Mouse (Mus musculus): ENCODE measurements around the gene Gba. TPM values are rescaled to one million over a fixed set of nuclear protein-coding genes. Genes with fewer than 3 reads are reported as not detected.
"Not testable (repeated sequence)": the region's sequence is repeated elsewhere in the genome, so short reads cannot be mapped to it uniquely, and the experiment has no call there.

Gba gene
- total and polyA plus RNA-seq, 2 experiments from 2014 or later, result 20.1 to 36.2 TPM

GRCm38 (mm10) chr3:89210731-89211130 is 8.0 kb downstream of the Gba start:
- DNase-seq (ENCODE audit: low spot score) (no peak), ATAC-seq (ENCODE audit: insufficient read depth, low read depth) (no peak)
- Histone ChIP-seq H3K27ac (ENCODE audit: low read depth) (no peak overlapping the region), H3K4me1 (ENCODE audit: control insufficient read depth, insufficient read depth) (peaks cover 11% of the 10 kb centered on the region), H3K27me3 (ENCODE audit: control insufficient read depth, insufficient read depth, low read length) (no peaks in the 10 kb centered on the region), H3K36me3 (replicated peaks; ENCODE audit: control insufficient read depth, insufficient read depth, low read length) (peaks cover 51% of the 10 kb centered on the region), H3K9ac (replicated peaks; ENCODE audit: low read depth, low read length) (no peak overlapping the region), H3K9me3 (replicated peaks; ENCODE audit: control insufficient read depth, low read length) (no peaks in the 10 kb centered on the region), H3K4me3 (ENCODE audit: low read depth, low read length) (no peak overlapping the region), H3K4me2 (ENCODE audit: low read depth, low read length) (no peak overlapping the region)
- TF ChIP-seq CTCF (IDR thresholded peaks at IDR 0.05; ENCODE audit: low read depth), result no peak
- TF ChIP-seq EP300 (IDR thresholded peaks at IDR 0.05; ENCODE audit: low read depth), result no peak
- WGBS, result 46% methylated on average over 7 of the region's 7 CpGs

DNA sequence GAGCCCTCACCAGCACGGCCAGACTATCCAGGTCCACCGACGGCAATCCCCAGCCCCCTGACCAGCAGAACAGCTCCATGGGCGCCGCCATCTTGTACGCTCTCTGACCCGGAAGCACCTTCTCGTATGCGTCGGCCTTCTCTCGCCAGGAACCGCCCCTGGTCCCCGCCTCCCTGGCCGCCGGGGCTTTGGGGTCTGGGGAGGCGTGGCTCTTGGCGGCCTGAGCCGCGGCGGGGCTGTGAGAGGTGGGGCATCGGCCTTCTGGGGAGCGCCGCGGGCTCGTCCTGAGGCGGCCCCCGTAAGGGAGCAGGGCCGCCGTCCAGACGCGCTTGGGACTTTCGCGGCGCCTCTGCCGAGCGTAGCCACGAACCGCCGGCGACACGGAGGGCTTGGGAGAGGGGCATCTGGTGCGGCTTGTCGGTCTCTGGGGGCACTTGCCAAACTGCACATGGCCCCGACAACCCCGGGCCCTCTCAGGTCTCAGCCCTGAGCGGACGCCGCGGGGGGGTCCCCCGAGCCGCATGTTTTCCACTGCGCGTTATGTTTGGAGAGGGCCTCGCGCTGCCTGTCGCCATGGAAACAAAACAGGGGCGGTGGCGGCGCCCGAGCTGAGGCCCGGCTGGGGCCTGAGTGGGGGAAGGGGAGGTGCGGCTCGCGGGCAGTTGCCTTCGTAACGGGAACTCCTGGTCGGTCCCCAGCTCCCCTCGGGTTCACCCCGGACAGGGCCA is 11.2 kb downstream of the Gba start:
- peak overlapping the region; percentile 92 for H3K4me2 ChIP-seq (ENCODE audit: low read depth, low read length)
- H3K27me3 ChIP-seq (ENCODE audit: control insufficient read depth, insufficient read depth, low read length), result no peaks in the 10 kb centered on the region
- peak; percentile 92 for ATAC-seq (ENCODE audit: insufficient read depth, low read depth)
- DNase-seq (ENCODE audit: low spot score), result peak; percentile 94
- peak; percentile 94 for TF ChIP-seq EP300 (IDR thresholded peaks at IDR 0.05; ENCODE audit: low read depth)
- TF ChIP-seq CTCF (IDR thresholded peaks at IDR 0.05; ENCODE audit: low read depth), result no peak
- H3K27ac ChIP-seq (ENCODE audit: low read depth), result peak overlapping the region; percentile 95
- peak overlapping the region; percentile 72 for H3K9ac ChIP-seq (replicated peaks; ENCODE audit: low read depth, low read length)
- no peaks in the 10 kb centered on the region for H3K9me3 ChIP-seq (replicated peaks; ENCODE audit: control insufficient read depth, low read length)
- H3K4me3 ChIP-seq (ENCODE audit: low read depth, low read length), result peak overlapping the region; percentile 64
- under 1% methylated on average over 62 of the region's 69 CpGs for WGBS
- peaks cover 11% of the 10 kb centered on the region for H3K4me1 ChIP-seq (ENCODE audit: control insufficient read depth, insufficient read depth)
- H3K36me3 ChIP-seq (replicated peaks; ENCODE audit: control insufficient read depth, insufficient read depth, low read length), result peaks cover 20% of the 10 kb centered on the region

DNA sequence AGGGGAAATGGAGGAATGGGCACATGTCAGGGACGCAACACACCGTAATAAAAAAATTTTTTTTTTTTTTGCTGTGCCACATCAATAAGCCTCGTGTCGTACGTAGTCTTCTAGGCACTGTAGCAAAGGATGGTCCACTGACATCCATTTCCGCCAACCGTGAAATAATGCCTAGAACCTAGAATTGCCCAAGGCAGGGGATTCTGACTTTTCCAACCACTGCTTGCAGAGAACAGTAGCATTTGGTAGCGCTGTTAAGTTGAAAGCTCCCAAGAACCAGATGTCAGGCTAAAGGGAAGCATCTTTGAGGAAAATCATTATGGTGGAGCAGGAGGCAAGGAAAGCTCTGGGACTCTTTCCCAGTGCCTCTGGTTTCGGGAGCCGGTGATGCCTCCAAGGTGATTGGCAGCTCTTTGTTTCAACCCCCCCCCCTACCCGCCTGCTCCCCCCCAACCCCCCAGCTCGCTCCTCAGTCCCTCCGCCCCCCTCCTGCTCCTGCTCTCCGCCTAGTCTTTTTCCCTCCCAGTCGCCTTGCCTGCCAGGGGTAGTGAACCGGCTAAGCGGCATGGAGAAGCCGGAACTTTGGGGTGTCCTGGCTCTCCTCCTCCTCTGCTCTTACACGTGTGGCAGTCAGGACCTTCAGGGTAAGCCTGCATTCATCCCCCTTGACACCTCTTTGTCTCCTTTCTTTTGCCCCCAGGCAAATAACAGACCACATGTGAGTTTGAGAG is 12.1 kb downstream of the Gba start, which contains the start of gene Thbs3:
Gene Thbs3 (plus strand): TSS at position 500 of the 731 bp plus-strand sequence.
- H3K9me3 ChIP-seq (replicated peaks; ENCODE audit: control insufficient read depth, low read length), result no peaks in the 10 kb centered on the region
- WGBS, result under 1% methylated on average over 18 of the region's 19 CpGs
- peak within 1 kb of the TSS; percentile 72 for H3K9ac ChIP-seq (replicated peaks; ENCODE audit: low read depth, low read length)
- peak within 1 kb of the TSS; percentile 64 for H3K4me3 ChIP-seq (ENCODE audit: low read depth, low read length)
- H3K27ac ChIP-seq (ENCODE audit: low read depth), result peak within 1 kb of the TSS; percentile 95
- H3K36me3 ChIP-seq (replicated peaks; ENCODE audit: control insufficient read depth, insufficient read depth, low read length), result peaks cover 11% of the 10 kb centered on the region
- ATAC-seq (ENCODE audit: insufficient read depth, low read depth) (no peak), DNase-seq (ENCODE audit: low spot score) (no peak)
- peak within 1 kb of the TSS; percentile 92 for H3K4me2 ChIP-seq (ENCODE audit: low read depth, low read length)
- peaks cover 11% of the 10 kb centered on the region for H3K4me1 ChIP-seq (ENCODE audit: control insufficient read depth, insufficient read depth)
- no peaks in the 10 kb centered on the region for H3K27me3 ChIP-seq (ENCODE audit: control insufficient read depth, insufficient read depth, low read length)
- TF ChIP-seq EP300 (IDR thresholded peaks at IDR 0.05; ENCODE audit: low read depth) (no peak), CTCF (IDR thresholded peaks at IDR 0.05; ENCODE audit: low read depth) (no peak)

DNA sequence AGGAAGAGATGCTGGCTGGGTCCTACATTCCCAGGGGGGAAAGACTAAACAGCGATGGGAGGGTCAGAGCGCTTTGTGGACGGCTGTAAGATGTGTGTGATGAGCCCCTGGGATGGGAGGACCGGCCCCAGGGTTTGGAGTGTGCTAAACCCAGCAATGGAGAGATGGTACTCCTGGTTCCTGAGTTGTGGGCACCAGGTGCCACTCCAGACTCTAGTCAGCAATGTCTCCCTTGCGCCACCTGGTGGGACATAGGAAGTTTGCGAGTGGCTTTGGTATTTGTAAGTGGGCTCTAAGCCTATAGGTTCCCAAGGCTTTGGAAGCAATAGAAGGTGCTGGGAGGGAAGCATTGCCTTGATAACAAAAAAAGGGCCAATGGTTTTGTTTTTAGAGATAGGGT is 13.1 kb downstream of the Gba start:
- DNase-seq (ENCODE audit: low spot score) (peak; percentile 76), ATAC-seq (ENCODE audit: insufficient read depth, low read depth) (0 out of 2 replicates have a peak, but pooled peaks have one; percentile 10)
- no peak overlapping the region for H3K27ac ChIP-seq (ENCODE audit: low read depth)
- peak overlapping the region; percentile 64 for H3K4me3 ChIP-seq (ENCODE audit: low read depth, low read length)
- no peaks in the 10 kb centered on the region for H3K27me3 ChIP-seq (ENCODE audit: control insufficient read depth, insufficient read depth, low read length)
- peak overlapping the region; percentile 92 for H3K4me2 ChIP-seq (ENCODE audit: low read depth, low read length)
- no peaks in the 10 kb centered on the region for H3K9me3 ChIP-seq (replicated peaks; ENCODE audit: control insufficient read depth, low read length)
- H3K4me1 ChIP-seq (ENCODE audit: control insufficient read depth, insufficient read depth), result peaks cover 11% of the 10 kb centered on the region
- WGBS, result 1% methylated on average over 6 of the region's 6 CpGs
- no peak overlapping the region for H3K9ac ChIP-seq (replicated peaks; ENCODE audit: low read depth, low read length)
- H3K36me3 ChIP-seq (replicated peaks; ENCODE audit: control insufficient read depth, insufficient read depth, low read length), result peaks cover 4% of the 10 kb centered on the region; the same call in 1 of the 2 replicates
- peak; percentile 95 for TF ChIP-seq CTCF (IDR thresholded peaks at IDR 0.05; ENCODE audit: low read depth)
- TF ChIP-seq EP300 (IDR thresholded peaks at IDR 0.05; ENCODE audit: low read depth), result no peak

DNA sequence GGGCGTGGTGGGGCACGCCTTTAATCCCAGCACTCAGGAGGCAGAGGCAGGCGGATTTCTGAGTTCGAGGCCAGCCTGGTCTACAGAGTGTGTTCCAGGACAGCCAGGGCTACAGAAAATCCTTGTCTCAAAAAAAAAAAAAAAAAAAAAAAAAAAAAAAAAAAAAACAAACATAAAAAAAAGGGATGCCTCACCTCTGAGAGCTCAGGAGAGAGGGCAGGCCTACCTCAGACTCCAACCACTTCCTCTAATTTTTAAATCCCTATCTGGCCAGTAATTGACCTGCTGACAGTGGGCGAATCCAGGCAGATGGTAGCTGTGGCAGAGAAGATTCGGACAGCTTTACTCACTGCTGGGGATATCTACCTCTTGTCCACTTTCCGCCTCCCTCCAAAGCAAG is 13.7 kb downstream of the Gba start:
- ATAC-seq (ENCODE audit: insufficient read depth, low read depth); H3K4me3 ChIP-seq (ENCODE audit: low read depth, low read length); H3K27me3 ChIP-seq (ENCODE audit: control insufficient read depth, insufficient read depth, low read length); H3K9ac ChIP-seq (replicated peaks; ENCODE audit: low read depth, low read length); DNase-seq (ENCODE audit: low spot score); H3K36me3 ChIP-seq (replicated peaks; ENCODE audit: control insufficient read depth, insufficient read depth, low read length); H3K9me3 ChIP-seq (replicated peaks; ENCODE audit: control insufficient read depth, low read length); H3K27ac ChIP-seq (ENCODE audit: low read depth); H3K4me2 ChIP-seq (ENCODE audit: low read depth, low read length): not testable (repeated sequence)
- peaks cover 11% of the 10 kb centered on the region for H3K4me1 ChIP-seq (ENCODE audit: control insufficient read depth, insufficient read depth)
- WGBS, result 68% methylated on average over 7 of the region's 7 CpGs

Measured in heart, postnatal 0 days (tissue).